Mouse (Mus musculus) R1 (cell line): ENCODE results near the gene Aco2.

Experiments
- DNase-seq: peaks from one replicate; pipeline ENCODE4 v3.0.0-alpha.2; 2018; ENCODE audit warnings: low read depth, low spot score

Aco2 gene

GRCm38 (mm10) chr15:81920546-81921217, 48.6 kb downstream of the Aco2 start:
- DNase-seq, result no peak

- DNase-seq, result no peak
These were observed 49.1 kb downstream of the Aco2 start for GRCm38 (mm10) chr15:81921255-81921654.

- no peak for DNase-seq
These were observed 52.8 kb downstream of the Aco2 start for GRCm38 (mm10) chr15:81924933-81925332.

GRCm38 (mm10) chr15:81925760-81926445, 53.8 kb downstream of the Aco2 start, which contains the start of gene Polr3h:
Gene Polr3h (minus strand): TSS chr15:81926240.
- DNase-seq, result peak; percentile 98

- DNase-seq, result no peak
These were observed 54.3 kb downstream of the Aco2 start for GRCm38 (mm10) chr15:81926446-81926822.

GRCm38 (mm10) chr15:81927741-81928140, 55.6 kb downstream of the Aco2 start:
- DNase-seq, result no peak

- no peak for DNase-seq
These were observed 56.2 kb downstream of the Aco2 start for GRCm38 (mm10) chr15:81928277-81928676.

- no peak for DNase-seq
These were observed 60.9 kb downstream of the Aco2 start for GRCm38 (mm10) chr15:81932951-81933470.

- DNase-seq, result no peak
These were observed 61.9 kb downstream of the Aco2 start for GRCm38 (mm10) chr15:81933986-81934385.

GRCm38 (mm10) chr15:81935869-81936637, 63.9 kb downstream of the Aco2 start:
- DNase-seq, result no peak

- DNase-seq, result peak; percentile 57
These were observed 64.6 kb downstream of the Aco2 start, which contains the start of gene Csdc2 for GRCm38 (mm10) chr15:81936679-81937078. Gene Csdc2 (plus strand): TSS chr15:81936759.

- DNase-seq, result no peak
These were observed 65.2 kb downstream of the Aco2 start for GRCm38 (mm10) chr15:81937098-81937972.

GRCm38 (mm10) chr15:81938246-81938645, 66.1 kb downstream of the Aco2 start:
- DNase-seq, result peak; percentile 66

- no peak for DNase-seq
These were observed 67.1 kb downstream of the Aco2 start for GRCm38 (mm10) chr15:81939157-81939715.

- no peak for DNase-seq
These were observed 67.7 kb downstream of the Aco2 start for GRCm38 (mm10) chr15:81939774-81940173.

GRCm38 (mm10) chr15:81940219-81940618, 68.1 kb downstream of the Aco2 start:
- no peak for DNase-seq

- DNase-seq, result peak; percentile 52
These were observed 68.9 kb downstream of the Aco2 start for GRCm38 (mm10) chr15:81941010-81941409.

GRCm38 (mm10) chr15:81943176-81943749, 71.2 kb downstream of the Aco2 start:
- DNase-seq, result no peak

GRCm38 (mm10) chr15:81949076-81949475, 77.0 kb downstream of the Aco2 start:
- no peak for DNase-seq

- DNase-seq, result no peak
These were observed 77.5 kb downstream of the Aco2 start for GRCm38 (mm10) chr15:81949476-81950131.
